Mouse (Mus musculus): Measurements from ENCODE around the gene Rnf182.

The Rnf182 gene

DNA sequence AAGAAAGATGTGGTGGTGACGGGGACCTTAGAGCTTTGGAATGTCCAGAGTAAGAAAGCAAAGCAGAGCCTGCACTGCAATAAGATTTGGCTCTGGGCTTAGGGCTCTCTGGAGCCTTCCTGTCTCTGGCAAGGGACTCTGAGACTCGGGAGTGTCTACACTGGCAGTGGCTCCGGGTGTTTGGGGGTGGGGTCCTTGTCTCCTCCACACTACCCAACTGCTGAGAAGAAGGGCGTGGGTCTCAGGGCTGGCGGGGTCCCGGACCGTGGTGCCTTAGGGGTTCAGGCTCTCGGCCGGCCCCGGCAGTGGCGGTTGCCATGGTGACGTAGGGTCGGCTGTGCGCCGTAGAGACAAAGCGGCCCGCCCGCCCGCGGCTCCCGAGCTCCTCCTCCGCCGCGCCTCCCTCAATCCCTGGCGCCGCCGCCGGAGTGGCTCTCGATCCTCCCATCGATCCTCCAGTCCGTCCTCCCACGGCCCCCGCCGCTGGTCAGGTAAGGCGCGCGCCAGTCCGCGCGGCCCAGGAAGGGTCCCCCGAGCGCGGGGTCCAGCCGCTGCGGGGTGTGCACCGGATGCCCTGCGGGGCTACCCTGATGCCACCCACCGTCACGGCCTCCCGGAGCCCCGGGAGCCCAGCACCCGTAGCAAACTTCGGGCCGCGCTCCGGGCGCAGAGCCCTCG lies at the start of gene Rnf182:
Gene Rnf182, plus strand, starts transcription at position 134 of the 678 bp plus-strand sequence.
- DNase-seq (ENCODE audit: low spot score in 2 of 2): peak; percentile 89 to 90

DNA sequence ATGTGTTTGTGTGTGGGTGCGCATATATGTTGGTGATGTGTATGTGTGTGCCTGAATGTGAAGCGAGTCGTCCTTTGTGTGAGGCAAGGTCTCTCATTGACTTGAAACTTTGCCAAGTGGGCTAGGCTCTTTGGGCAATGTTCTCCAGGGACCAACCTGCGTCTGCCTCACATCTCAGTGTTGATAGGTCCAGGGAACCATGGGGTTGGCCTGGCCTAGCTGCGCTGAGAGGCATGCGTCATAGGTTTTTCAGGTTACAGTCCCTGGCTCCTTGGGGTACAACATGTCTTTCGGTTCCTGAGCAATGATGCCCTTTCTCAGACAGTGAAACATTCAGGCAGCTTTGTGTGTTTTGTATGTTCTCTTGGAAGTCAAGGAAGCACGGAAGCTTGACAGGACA lies 49.3 kb upstream of the Rnf182 start:
- DNase-seq (ENCODE audit: low spot score in 2 of 2): peak in 1 of 2 experiments; percentile 16

DNA sequence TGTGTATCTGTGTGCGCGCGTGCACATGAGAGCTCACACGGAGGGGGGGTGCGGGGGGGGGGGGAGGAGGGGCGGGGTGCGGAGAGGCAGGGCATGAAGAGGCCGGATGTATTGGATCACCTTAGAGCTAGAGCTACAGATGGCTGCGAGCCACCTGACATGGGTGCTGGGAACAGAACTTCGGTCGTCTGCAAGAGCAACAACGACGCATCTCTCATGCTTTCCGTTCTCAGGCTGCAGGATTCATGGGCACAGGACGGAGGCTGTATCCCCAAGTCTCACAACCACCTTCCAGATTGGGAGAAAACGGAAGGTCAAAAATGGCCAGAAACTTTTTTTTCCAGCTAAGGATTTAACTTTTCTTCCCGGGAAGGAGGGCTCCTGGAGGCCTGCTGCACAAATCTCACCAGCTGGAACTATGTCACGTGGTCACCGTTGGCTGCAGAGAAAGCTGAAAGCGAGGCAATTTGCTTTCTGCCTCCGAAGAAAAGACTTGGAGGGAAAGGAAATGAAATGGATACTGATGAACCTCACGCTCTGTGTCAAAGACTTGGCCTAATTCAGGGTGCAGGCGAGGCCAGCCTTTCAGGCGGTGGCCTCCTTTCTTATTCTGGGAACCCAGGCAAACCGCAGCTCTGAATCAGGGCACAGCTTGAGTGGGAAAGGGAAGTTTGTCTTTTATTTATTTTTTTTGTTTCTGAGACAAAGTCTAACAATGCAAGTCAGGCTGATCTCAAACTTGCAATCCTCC lies 48.2 kb upstream of the Rnf182 start:
- peak; percentile 63 to 74 for DNase-seq (ENCODE audit: low spot score in 2 of 2)

DNA sequence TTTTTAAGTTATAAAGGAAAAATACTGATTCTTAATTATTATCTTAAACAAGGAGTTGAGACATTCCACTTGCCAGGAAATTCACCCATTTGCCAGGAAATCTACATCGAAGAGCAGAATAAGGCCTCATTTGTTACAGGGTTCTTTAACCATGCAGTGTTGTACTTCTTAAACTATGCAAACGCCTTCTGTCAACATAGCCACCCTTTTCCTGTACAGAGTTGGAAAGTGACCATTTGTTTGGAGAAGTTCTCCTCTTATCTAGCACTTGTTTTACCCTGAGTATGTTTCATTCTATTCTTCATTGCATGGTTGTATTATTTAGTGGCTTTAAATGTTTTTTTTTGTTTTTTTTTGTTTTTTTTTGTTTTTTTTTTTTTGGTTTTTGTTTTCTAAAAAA lies 41.5 kb upstream of the Rnf182 start:
- no peak for DNase-seq (ENCODE audit: low spot score in 2 of 2)

DNA sequence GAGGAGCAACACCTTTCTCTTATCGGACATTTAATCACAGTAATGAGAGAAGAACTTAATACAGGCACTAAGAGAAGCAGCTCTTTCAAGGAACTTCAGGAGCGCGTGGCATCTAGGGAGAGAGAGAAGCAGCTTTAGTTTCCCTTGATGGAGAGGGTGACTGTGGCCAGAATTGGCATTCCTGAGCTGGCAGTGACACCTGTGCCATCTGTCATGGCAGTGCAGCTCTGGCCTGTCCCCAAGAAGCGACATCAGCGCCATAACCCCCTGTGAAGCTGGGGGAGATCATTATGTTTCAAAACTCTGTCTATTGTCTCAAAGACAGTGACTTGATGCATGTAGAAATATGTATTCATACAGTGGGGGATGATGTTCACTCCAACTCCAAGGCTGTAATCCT lies 40.1 kb upstream of the Rnf182 start:
- no peak for DNase-seq (ENCODE audit: low spot score in 2 of 2)

DNA sequence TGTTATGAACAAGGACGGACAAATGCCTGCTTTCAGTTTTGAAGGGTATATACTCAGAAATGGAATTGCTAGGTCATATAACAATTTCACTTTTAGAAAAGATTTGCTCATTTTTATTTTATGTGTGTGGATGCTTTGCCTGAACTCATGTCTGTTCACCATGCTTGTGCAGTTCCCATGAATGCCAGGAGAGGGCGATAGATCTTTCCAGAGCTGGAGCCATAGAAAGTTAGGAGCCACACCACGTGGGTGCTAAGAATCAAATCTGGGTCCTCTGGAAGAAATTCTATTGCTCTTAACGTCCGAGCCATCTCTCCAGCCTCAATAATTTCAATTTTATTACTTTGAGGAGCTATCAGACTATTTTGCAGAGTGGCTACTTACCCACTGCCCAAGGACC lies 38.3 kb upstream of the Rnf182 start:
- DNase-seq (ENCODE audit: low spot score in 2 of 2): peak in 1 of 2 experiments; percentile 22

DNA sequence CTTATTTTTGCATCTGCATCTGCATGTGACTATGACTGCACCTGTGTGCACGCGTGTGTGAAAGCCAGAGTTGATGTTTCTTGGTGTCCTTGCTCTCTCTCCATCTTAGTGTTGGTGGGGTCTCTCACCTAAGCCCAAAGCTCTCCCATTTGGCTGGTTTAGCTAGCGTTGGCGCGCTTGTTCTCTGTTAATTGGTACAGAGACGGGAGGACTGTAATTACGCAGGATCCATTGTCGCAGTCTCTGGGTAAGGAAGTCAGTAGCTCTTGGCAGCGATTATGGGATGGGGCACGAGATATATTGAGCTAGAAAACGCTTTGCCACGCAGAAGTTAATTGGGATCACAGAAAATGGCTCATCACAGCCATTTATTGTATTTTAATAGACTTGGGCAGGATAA lies 37.7 kb upstream of the Rnf182 start:
- no peak for DNase-seq (ENCODE audit: low spot score in 2 of 2)

DNA sequence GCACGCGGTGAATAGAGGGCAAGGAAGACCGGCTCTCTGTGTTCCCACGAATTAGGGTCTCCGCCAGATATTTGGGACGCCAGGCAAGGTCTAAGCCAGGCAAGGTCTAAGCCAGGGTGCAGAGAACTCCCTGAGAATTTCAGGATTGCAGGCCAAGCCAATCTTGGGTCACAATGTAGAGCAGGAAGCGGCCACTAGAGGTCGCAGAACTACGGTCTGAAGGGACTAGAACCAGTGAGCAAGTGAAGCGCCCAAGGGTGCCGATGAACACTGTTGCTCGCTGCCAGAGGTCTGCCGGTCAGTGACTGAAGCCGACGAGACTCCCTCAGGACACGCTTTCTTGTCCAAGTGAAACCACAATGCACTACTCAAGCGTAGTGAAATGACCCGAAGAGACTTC lies 35.8 kb upstream of the Rnf182 start:
- peak; percentile 48 to 65 for DNase-seq (ENCODE audit: low spot score in 2 of 2)

DNA sequence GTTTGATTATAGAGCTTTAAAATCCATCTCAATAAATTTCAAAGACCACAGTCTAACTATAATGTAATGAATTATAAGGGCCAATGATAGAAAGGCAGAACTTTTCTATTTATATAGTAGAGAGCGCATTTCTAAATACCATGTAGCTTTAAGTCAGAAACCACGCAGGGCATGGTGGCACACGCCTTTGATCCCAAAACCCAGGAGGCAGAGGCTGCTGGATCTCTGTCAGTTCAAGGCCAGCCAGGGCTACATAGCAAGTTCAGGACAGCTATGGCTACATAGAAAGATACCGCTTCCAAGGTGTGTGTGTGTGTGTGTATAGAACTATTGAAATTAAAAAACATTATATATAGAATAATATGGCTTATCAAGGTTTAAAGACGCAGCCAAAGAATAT lies 34.8 kb upstream of the Rnf182 start:
- peak in 1 of 2 experiments; percentile 12 for DNase-seq (ENCODE audit: low spot score in 2 of 2)

DNA sequence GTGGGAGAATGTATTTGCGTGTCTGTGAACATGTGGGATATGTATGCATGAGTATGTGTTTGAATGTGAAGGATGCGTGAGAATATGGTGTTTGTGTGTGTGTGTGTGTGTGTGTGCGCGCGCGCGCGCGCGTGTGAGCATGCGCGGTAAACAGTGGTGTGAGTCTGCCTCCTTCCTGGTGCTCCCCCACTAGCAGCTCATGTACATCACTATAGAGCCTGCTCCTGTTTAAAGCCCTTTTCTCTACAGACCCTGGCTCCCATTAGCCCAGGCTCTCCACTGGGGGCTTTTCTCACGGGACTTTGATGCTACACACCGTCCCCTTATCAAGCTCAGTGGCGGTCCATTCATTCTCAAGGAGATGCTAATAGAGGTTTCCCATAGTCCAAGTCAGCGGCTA lies 32.5 kb upstream of the Rnf182 start:
- no peak for DNase-seq (ENCODE audit: low spot score in 2 of 2)

DNA sequence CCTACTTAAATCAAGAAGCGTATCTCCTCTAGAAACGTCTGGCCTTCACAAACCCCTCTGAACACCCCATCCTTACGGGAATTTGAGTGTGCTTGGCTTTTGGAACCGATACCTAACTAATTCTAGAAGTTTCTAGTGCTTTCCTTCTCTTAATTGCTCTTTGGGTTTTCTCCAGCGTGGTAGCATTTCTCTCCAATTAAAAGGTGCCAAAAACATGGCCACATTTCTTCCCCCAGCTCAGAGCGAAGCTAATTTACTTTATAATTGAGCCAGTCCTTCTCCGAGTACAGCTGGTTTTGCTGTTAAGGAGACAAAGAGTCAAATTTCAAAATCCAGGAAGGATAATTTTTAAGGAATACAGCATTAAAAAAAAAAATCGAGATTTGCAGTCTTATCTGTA lies 32.0 kb upstream of the Rnf182 start:
- DNase-seq (ENCODE audit: low spot score in 2 of 2): no peak

DNA sequence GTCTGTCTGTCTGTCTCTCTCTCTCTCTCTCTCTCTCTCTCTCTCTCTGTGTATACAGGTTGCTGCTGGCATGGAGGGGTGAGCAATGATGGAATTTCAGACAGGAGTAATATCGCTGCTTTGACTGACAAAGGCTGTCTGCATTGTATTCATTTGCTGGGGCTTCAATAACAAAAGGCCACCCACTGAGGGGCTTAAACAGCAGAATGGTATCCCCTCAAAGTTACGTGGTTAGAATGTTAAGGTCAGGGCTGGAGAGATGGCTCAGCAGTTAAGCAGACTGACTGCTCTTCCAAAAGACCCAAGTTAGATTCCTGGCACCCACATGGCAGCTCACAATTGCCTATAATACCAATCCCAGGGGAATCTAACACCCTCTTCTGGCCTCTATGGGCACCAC lies 30.2 kb upstream of the Rnf182 start:
- DNase-seq (ENCODE audit: low spot score in 2 of 2): no peak

DNA sequence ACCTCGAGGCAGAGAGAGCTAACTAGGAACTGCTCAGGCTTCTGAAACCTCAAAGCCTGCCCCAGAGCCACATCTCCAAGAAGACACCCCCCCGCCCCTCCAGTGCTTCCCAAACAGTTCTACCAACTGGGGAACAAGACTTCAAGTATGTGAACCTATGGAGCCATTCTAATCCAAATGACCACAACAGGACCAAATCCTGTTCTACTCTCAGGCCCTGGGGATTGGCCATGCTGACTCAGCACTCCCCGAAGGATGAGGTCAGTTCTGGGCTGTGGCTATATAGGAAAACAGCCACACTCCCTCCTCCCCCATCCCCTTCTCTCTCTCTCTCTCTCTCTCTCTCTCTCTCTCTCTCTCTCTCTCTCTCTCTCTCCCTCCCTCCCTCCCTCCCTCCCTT lies 28.5 kb upstream of the Rnf182 start:
- no peak for DNase-seq (ENCODE audit: low spot score in 2 of 2)

DNA sequence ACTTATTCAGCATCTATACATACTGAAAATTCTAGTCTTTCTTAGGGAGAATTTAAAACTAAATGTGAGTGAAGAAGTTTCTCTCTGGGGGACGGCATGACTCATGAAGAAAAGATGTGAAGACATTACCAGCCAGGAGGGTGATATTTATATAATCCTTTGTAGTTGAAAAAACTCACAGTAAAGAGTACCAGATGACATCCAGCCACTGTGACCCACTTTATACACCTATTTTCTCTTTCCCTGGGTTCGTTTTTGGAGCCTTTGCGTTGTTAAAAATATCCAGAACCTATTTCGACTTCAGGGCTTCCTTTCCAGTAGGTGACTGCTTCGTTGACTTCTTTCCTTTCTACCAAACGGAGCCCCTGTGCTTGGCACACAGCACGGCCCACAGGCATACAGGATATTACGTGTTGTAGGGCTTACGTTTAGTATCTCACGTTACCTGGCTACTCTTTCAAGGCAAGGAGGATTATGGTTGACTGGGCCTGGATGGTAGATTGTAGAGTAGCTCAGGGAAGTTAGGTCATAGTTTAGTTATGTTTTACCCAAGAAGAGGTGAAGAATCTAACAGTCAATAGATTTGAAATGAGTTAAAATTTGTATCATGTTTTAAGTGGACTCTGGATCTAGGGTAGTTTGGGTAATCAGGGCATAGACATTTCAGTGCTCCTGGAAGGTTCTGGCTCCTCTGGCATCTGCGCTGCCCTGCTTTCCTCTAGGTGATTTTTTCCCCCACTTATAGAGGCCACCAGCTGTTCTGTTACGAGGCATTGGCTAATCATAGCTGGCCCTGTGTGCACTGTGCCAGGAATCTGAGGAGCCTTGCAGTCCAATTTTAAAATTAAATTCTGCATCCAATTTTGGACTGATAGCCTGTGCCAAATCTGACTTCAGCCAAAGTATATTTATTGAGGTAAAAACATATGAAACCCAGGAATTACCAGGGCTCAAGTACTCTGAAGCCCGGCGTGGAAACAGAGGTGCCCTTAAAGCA lies 27.4 kb upstream of the Rnf182 start:
- DNase-seq (ENCODE audit: low spot score in 2 of 2): no peak

DNA sequence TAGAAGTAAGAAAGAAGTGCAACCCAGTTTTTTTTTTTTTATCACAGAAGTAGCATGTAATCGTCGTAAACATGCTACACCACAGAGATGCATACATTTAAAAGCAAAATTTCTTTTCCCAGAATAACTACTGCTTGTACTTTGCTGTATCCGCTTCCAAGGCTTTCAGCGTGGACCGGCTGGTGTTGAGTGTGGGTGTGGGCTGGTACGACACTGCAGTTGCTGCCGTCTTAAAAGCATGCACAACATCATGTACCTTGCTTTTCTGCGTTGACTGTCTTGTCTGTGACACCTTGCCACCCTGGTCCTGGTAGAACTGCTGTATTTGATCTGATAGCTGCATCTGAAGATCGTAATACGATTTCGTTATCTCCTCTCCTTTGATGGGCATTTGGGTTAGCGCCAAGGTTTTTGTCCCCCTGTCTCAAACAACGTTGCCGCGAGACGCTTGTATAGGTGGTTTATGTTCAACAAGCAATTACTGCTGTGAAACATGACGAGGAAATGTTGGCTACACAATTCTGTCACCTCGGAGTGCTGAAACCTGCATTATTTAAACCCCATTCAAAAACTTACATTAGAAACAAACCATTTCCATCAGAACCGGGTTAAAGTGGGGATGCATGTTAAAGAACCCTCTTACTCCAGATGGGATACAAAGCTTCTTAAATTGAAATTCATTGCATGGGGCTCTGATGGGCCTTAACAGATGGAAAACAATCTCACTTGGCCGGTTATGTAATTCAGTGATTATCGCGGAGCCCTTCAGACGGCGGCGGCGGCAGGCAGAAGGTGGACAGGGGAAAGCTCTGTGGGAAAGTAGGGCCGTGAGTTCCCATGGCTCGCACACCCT lies 23.5 kb upstream of the Rnf182 start:
- DNase-seq (ENCODE audit: low spot score in 2 of 2): peak in 1 of 2 experiments; percentile 52

DNA sequence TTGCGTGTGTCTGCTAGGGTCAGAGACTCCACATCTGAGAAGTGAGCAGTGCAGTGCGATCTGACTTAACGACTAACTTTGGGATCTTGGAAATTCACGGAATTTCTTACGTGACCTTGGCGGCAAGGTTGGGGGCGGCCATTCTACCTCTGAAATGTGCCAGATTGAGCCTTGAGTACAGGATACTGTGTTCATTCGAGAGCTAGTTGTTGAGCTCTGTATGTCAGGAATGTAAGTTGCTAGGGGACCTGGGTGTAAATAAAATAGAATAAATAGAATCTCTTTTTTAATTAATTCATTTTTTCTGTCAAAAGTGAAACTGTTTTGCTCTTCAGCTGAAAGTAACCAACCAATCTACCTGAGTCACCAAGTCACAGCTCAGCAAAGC lies 22.8 kb upstream of the Rnf182 start:
- no peak for DNase-seq (ENCODE audit: low spot score in 2 of 2)

DNA sequence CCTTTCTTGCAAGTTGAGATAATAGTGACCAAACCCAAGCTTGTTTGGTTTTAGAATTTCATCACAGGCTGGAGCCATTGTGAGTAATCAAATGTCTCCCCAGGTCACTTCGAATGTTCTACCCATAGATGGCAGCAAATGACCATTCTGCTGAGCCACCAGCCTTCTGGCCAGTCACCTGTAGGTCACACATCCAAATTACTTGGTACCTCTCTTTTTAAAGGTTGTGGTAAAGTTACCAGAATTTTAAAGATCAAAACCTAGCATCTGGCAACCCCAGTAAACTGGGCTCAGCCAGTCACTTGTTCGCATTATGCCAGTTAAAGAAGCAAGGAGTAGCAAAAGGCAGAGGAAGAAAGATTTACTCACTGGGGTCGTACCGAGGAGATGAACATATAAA lies 19.6 kb upstream of the Rnf182 start:
- peak in 1 of 2 experiments; percentile 58 for DNase-seq (ENCODE audit: low spot score in 2 of 2)

DNA sequence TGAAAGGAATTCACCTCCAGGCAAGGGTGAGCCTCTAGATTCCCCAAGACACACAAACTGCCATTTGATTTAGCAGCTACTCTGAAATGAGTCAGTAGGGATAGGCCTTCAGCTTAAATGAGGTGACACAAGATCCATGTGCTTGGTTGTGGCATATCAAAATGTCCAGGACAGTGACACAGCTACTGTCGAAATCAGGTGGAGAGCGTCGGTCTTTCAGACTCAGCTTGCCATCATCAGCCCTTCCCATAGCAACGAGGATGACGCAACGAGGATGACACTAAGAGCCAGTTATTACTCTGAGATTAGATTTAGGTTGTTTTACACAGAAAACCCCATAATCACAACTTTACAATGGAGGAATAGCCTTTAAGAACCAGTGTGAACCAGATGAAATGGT lies 14.5 kb upstream of the Rnf182 start:
- no peak for DNase-seq (ENCODE audit: low spot score in 2 of 2)

DNA sequence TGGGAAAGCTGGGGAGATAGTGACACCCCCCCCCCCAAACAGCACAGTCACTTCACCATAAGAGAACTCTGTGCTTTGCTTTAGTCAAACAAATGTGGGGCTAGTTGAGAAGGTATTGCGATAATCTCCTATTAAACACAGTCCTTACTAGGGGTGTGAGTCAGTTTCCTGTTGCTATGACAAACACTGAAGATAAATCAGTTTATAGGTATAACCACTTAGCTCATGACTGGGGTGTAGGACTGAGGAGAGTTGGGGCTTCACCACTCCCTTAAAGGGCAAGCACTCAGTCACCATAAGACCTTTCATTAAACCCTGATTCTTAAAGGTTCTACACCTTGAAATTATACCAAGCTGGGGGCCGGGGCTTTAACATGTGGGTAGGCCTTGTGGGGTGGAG lies 13.1 kb upstream of the Rnf182 start:
- no peak for DNase-seq (ENCODE audit: low spot score in 2 of 2)

DNA sequence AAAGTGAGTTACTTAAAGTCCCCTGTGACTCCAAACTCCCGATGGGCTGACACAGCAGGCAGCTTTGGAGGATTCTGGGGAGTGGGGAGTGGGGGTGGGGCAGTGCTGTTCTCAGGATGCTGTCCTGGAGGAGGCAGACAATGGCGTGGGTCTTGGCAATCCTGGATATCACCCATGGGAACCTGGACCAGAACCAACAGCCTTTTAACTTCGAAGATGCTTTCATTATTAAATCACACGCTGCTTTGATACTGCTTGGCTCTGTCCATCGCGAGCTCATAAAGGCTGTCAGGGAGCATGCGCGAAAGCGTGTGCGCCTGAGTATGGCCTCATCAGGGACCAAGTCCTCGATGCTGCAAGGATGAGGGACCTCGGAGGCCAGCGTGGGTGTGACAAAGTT lies 12.5 kb upstream of the Rnf182 start:
- no peak for DNase-seq (ENCODE audit: low spot score in 2 of 2)

DNA sequence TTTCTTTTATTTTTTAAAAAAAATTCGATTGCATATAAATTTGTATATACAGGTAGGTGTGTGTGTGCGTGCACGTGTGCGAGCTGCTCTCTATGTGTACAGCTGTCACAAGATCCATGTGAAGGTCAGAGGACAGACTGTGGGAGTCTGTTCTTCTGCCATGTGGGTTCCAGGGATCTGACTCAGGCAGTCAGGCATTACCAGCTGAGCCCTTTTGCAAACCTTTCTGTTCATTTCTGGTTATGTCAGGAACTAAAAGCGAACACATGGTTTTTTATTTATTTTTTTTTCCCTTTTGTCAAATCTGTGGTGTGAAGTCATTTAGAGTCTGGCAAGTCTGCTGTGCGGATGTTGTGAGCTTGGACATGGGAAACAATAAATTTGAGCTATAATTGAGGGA lies 6.7 kb upstream of the Rnf182 start:
- no peak for DNase-seq (ENCODE audit: low spot score in 2 of 2)
